Mouse (Mus musculus): Measurements from ENCODE around the gene Rab9b. TPM values are rescaled to one million over a fixed set of nuclear protein-coding genes. Genes with fewer than 3 reads are reported as not detected.

The Rab9b gene
- not detected for polyA plus RNA-seq (2017; shearing (Covaris generic))

GRCm38 (mm10) chrX:136868061-136869040 lies at the start of gene Rab9b:
Rab9b (minus strand) TSS chrX:136868755.

GRCm38 (mm10) chrX:136822371-136822770 lies 46.2 kb downstream of the Rab9b start, which contains the start of gene Plp1:
Plp1 (plus strand) TSS chrX:136822671.

Other genes with a start within 250 kb of the Rab9b start
- gene Tceal1, start 160.8 kb downstream of the Rab9b start, polyA plus RNA-seq (2017; shearing (Covaris generic)) = under 1 TPM; 0.16 to 0.22 TPM
- 10 to 100 TPM; 81.5 to 84.2 TPM for gene Morf4l2, start 125.1 kb downstream of the Rab9b start, polyA plus RNA-seq (2017; shearing (Covaris generic))
- gene Glra4, start 88.6 kb downstream of the Rab9b start, polyA plus RNA-seq (2017; shearing (Covaris generic)) = under 1 TPM in 1 of 2 experiments, not detected in 1; 0.17 TPM
- 1 to 10 TPM in 1 of 2 experiments, under 1 TPM in 1; 0.81 to 1.4 TPM for gene Plp1, start 46.1 kb downstream of the Rab9b start, polyA plus RNA-seq (2017; shearing (Covaris generic))
- not detected for gene H2bfm, start 58.6 kb upstream of the Rab9b start, polyA plus RNA-seq (2017; shearing (Covaris generic))
- 10 to 100 TPM; 50.5 to 53.9 TPM for gene Tmsb15b2, start 106.7 kb upstream of the Rab9b start, polyA plus RNA-seq (2017; shearing (Covaris generic))
- gene Tmsb15l, start 108.1 kb upstream of the Rab9b start, polyA plus RNA-seq (2017; shearing (Covaris generic)) = 1 to 10 TPM in 1 of 2 experiments, not detected in 1; 4.5 TPM
- 10 to 100 TPM; 11.7 to 17.6 TPM for gene Tmsb15b1, start 108.1 kb upstream of the Rab9b start, polyA plus RNA-seq (2017; shearing (Covaris generic))
- gene Zcchc18, start 124.4 kb upstream of the Rab9b start, polyA plus RNA-seq (2017; shearing (Covaris generic)) = 10 to 100 TPM; 25.2 to 47.2 TPM
- 10 to 100 TPM; 16.3 to 17.1 TPM for gene Slc25a53, start 169.5 kb upstream of the Rab9b start, polyA plus RNA-seq (2017; shearing (Covaris generic))
- 1 to 10 TPM; 5.0 to 7.3 TPM for gene Fam199x, start 180.8 kb upstream of the Rab9b start, polyA plus RNA-seq (2017; shearing (Covaris generic))

Measured in inflammation-experienced regulatory T-cells (primary cell).